Mouse (Mus musculus) heart, embryonic 10.5 days (tissue): ENCODE data around the gene Ccdc107. TPM values are rescaled to one million over a fixed set of nuclear protein-coding genes. Genes with fewer than 3 reads are reported as not detected.

ENCODE experiments used
- DNase-seq: peaks from one replicate; pipeline ENCODE4 v3.0.0-alpha.2; 2017; ENCODE audit warnings: low spot score
- H3K27ac ChIP-seq: fragments of 300-500 bp; sonication (generic); 2 replicates; pipeline ENCODE4 v1.5.1; 2016; ENCODE audit warnings: mild to moderate bottlenecking
- H3K27me3 ChIP-seq: fragments of 300-500 bp; sonication (generic); 2 replicates; pipeline ENCODE4 v1.6.1; 2016; ENCODE audit warnings: mild to moderate bottlenecking; ENCODE audit not compliant: poor library complexity, insufficient read depth, severe bottlenecking
- H3K36me3 ChIP-seq: fragments of 300-500 bp; sonication (generic); 2 replicates; pipeline ENCODE4 v1.6.1; 2016; ENCODE audit warnings: mild to moderate bottlenecking, moderate library complexity
- H3K4me1 ChIP-seq: fragments of 300-500 bp; sonication (generic); 2 replicates; pipeline ENCODE4 v1.6.1; 2016; ENCODE audit warnings: mild to moderate bottlenecking
- H3K4me3 ChIP-seq: fragments of 300-500 bp; sonication (generic); 2 replicates; pipeline ENCODE4 v1.5.1; 2016; ENCODE audit warnings: mild to moderate bottlenecking, moderate library complexity
- H3K9me3 ChIP-seq: fragments of 300-500 bp; sonication (generic); 2 replicates; pipeline ENCODE4 v1.6.1; 2016; ENCODE audit warnings: mild to moderate bottlenecking, moderate library complexity
- WGBS: fragments of 180-500 bp; shearing (Covaris S2); methylation state at CpG from one replicate; pipeline ENCODE4 v1.1.7; 2016; 5-methylcytosine and 5-hydroxymethylcytosine counted together
- polyA plus RNA-seq: library from polyadenylated mRNA; unstranded; fragments of >200 nt; fragmentation: Nextera tagmentation; extraction: Ambion mirVana; gene quantifications from 2 replicates; pipeline ENCODE4 v1.2.1, GENCODE M21; 2016

Ccdc107 gene
- polyA plus RNA-seq, 1 experiment from 2014 or later: 67.2 TPM

GRCm38 (mm10) chr4:43492101-43492820, 439 bp upstream of the Ccdc107 start:
- no peak for DNase-seq
- Histone ChIP-seq H3K4me1 (peaks cover 32% of the 10 kb centered on the region), H3K27me3 (no peaks in the 10 kb centered on the region), H3K36me3 (peaks cover 19% of the 10 kb centered on the region), H3K4me3 (peak overlapping the region; percentile 84), H3K9me3 (no peaks in the 10 kb centered on the region), H3K27ac (peak overlapping the region; percentile 93; the same call in 1 of the 2 replicates)
- 40% methylated on average over 12 of the region's 12 CpGs for WGBS

- Histone ChIP-seq H3K4me3 (peak overlapping the region; percentile 84), H3K4me1 (peaks cover 43% of the 10 kb centered on the region), H3K9me3 (no peaks in the 10 kb centered on the region), H3K36me3 (peaks cover 24% of the 10 kb centered on the region), H3K27me3 (no peaks in the 10 kb centered on the region), H3K27ac (peak overlapping the region; percentile 93)
- DNase-seq: peak; percentile 97
- WGBS: under 1% methylated on average over 47 of the region's 47 CpGs
These were observed 616 bp downstream of the Ccdc107 start for GRCm38 (mm10) chr4:43493186-43493845.

- H3K36me3 ChIP-seq: peaks cover 24% of the 10 kb centered on the region
- peaks cover 48% of the 10 kb centered on the region for H3K4me1 ChIP-seq
- peak overlapping the region; percentile 84 for H3K4me3 ChIP-seq
- H3K9me3 ChIP-seq: no peaks in the 10 kb centered on the region
- H3K27ac ChIP-seq: peak overlapping the region; percentile 93
- H3K27me3 ChIP-seq: no peaks in the 10 kb centered on the region
- DNase-seq: no peak
- 1% methylated on average over 9 of the region's 9 CpGs for WGBS
These were observed 1.1 kb downstream of the Ccdc107 start for GRCm38 (mm10) chr4:43493846-43494240.

- Histone ChIP-seq H3K36me3 (peaks cover 24% of the 10 kb centered on the region), H3K27ac (0 out of 2 replicates have a peak overlapping the region, but pooled peaks have one; percentile 42), H3K4me1 (peaks cover 51% of the 10 kb centered on the region), H3K27me3 (0 out of 2 replicates have a peak, but pooled peaks cover 6% of the 10 kb centered on the region), H3K9me3 (no peaks in the 10 kb centered on the region), H3K4me3 (no peak overlapping the region)
- 39% methylated on average over 6 of the region's 6 CpGs for WGBS
- no peak for DNase-seq
These were observed 3.9 kb downstream of the Ccdc107 start for GRCm38 (mm10) chr4:43496587-43496986.

GRCm38 (mm10) chr4:43497405-43497804, 4.7 kb downstream of the Ccdc107 start:
- H3K27me3 ChIP-seq: 0 out of 2 replicates have a peak, but pooled peaks cover 10% of the 10 kb centered on the region
- H3K36me3 ChIP-seq: peaks cover 24% of the 10 kb centered on the region
- no peaks in the 10 kb centered on the region for H3K9me3 ChIP-seq
- 0 out of 2 replicates have a peak overlapping the region, but pooled peaks have one; percentile 22 for H3K27ac ChIP-seq
- WGBS: 88% methylated on average over 8 of the region's 8 CpGs
- peaks cover 51% of the 10 kb centered on the region for H3K4me1 ChIP-seq
- peak overlapping the region; percentile 75 for H3K4me3 ChIP-seq
- DNase-seq: no peak

GRCm38 (mm10) chr4:43497946-43498345, 5.2 kb downstream of the Ccdc107 start:
- peak overlapping the region; percentile 88 for H3K27ac ChIP-seq
- 57% methylated on average over 4 of the region's 4 CpGs for WGBS

GRCm38 (mm10) chr4:43498983-43499382, 6.3 kb downstream of the Ccdc107 start:
- Histone ChIP-seq H3K27me3 (0 out of 2 replicates have a peak, but pooled peaks cover 10% of the 10 kb centered on the region), H3K9me3 (no peaks in the 10 kb centered on the region), H3K36me3 (peaks cover 24% of the 10 kb centered on the region), H3K27ac (peak overlapping the region; percentile 88), H3K4me3 (peak overlapping the region; percentile 75), H3K4me1 (peaks cover 49% of the 10 kb centered on the region)
- DNase-seq: no peak
- 11% methylated on average over 8 of the region's 8 CpGs for WGBS

More at GRCm38 (mm10) chr4:43497946-43498345, 5.2 kb downstream of the Ccdc107 start:
- DNase-seq: no peak
- H3K9me3 ChIP-seq: no peaks in the 10 kb centered on the region
- H3K36me3 ChIP-seq: peaks cover 24% of the 10 kb centered on the region
- H3K4me3 ChIP-seq: peak overlapping the region; percentile 75
- peaks cover 51% of the 10 kb centered on the region for H3K4me1 ChIP-seq
- 0 out of 2 replicates have a peak, but pooled peaks cover 10% of the 10 kb centered on the region for H3K27me3 ChIP-seq

GRCm38 (mm10) chr4:43499407-43500333, 7.0 kb downstream of the Ccdc107 start, which contains the start of gene Arhgef39:
Gene Arhgef39 (minus strand): TSS chr4:43499695.
- H3K4me3 ChIP-seq: peak within 1 kb of the TSS; percentile 75
- no peaks in the 10 kb centered on the region for H3K9me3 ChIP-seq
- peak; percentile 94 for DNase-seq
- peaks cover 24% of the 10 kb centered on the region for H3K36me3 ChIP-seq
- WGBS: 7% methylated on average over 50 of the region's 50 CpGs
- 0 out of 2 replicates have a peak, but pooled peaks cover 10% of the 10 kb centered on the region for H3K27me3 ChIP-seq
- H3K27ac ChIP-seq: peak within 1 kb of the TSS; percentile 88
- H3K4me1 ChIP-seq: peaks cover 42% of the 10 kb centered on the region

GRCm38 (mm10) chr4:43503041-43503440, 10.3 kb downstream of the Ccdc107 start:
- no peak overlapping the region for H3K4me3 ChIP-seq
- WGBS: 71% methylated on average over 2 of the region's 2 CpGs
- no peak for DNase-seq
- peaks cover 22% of the 10 kb centered on the region for H3K4me1 ChIP-seq
- H3K9me3 ChIP-seq: no peaks in the 10 kb centered on the region
- H3K27me3 ChIP-seq: peaks cover 25% of the 10 kb centered on the region
- H3K36me3 ChIP-seq: no peaks in the 10 kb centered on the region
- no peak overlapping the region for H3K27ac ChIP-seq

GRCm38 (mm10) chr4:43503506-43503905, 10.8 kb downstream of the Ccdc107 start:
- DNase-seq: no peak
- Histone ChIP-seq H3K9me3 (no peaks in the 10 kb centered on the region), H3K27me3 (peaks cover 25% of the 10 kb centered on the region), H3K27ac (no peak overlapping the region), H3K36me3 (no peaks in the 10 kb centered on the region), H3K4me3 (no peak overlapping the region), H3K4me1 (peaks cover 22% of the 10 kb centered on the region)
- 81% methylated on average over 6 of the region's 6 CpGs for WGBS

GRCm38 (mm10) chr4:43504269-43504668, 11.6 kb downstream of the Ccdc107 start:
- no peaks in the 10 kb centered on the region for H3K9me3 ChIP-seq
- WGBS: 73% methylated on average over 4 of the region's 4 CpGs
- peaks cover 25% of the 10 kb centered on the region for H3K27me3 ChIP-seq
- no peak overlapping the region for H3K4me3 ChIP-seq
- H3K36me3 ChIP-seq: no peaks in the 10 kb centered on the region
- H3K4me1 ChIP-seq: peaks cover 24% of the 10 kb centered on the region
- H3K27ac ChIP-seq: no peak overlapping the region
- DNase-seq: no peak

- no peaks in the 10 kb centered on the region for H3K9me3 ChIP-seq
- H3K4me3 ChIP-seq: no peak overlapping the region
- no peak for DNase-seq
- peaks cover 23% of the 10 kb centered on the region for H3K27me3 ChIP-seq
- 84% methylated on average over 8 of the region's 8 CpGs for WGBS
- H3K4me1 ChIP-seq: peaks cover 24% of the 10 kb centered on the region
- H3K36me3 ChIP-seq: no peaks in the 10 kb centered on the region
- H3K27ac ChIP-seq: no peak overlapping the region
These were observed 13.4 kb downstream of the Ccdc107 start for GRCm38 (mm10) chr4:43506074-43506473.
